Mouse (Mus musculus) large intestine, adult 2 months (tissue): ENCODE data around the gene Tph1. TPM values are rescaled to one million over a fixed set of nuclear protein-coding genes. Genes with fewer than 3 reads are reported as not detected.
"Not testable (repeated sequence)": the region's sequence is repeated elsewhere in the genome, so short reads cannot be mapped to it uniquely, and the experiment has no call there.

ENCODE experiments used
- DNase-seq: peaks from one replicate; pipeline ENCODE4 v3.0.0-alpha.2; 2012; ENCODE audit warnings: low read depth, low spot score
- WGBS: fragments of 180-500 bp; shearing (Covaris S2); methylation state at CpG from one replicate; pipeline ENCODE4 v1.1.7; 2018; 5-methylcytosine and 5-hydroxymethylcytosine counted together
- polyA plus RNA-seq: library from polyadenylated mRNA; depleted of rRNA; stranded (reverse); fragments of >200 nt; gene quantifications from 2 replicates; pipeline ENCODE4 v1.2.3, GENCODE M21; 2012; rRNA removed

Tph1 gene
- 1.6 and 2.9 TPM in 2 replicates for polyA plus RNA-seq

DNA sequence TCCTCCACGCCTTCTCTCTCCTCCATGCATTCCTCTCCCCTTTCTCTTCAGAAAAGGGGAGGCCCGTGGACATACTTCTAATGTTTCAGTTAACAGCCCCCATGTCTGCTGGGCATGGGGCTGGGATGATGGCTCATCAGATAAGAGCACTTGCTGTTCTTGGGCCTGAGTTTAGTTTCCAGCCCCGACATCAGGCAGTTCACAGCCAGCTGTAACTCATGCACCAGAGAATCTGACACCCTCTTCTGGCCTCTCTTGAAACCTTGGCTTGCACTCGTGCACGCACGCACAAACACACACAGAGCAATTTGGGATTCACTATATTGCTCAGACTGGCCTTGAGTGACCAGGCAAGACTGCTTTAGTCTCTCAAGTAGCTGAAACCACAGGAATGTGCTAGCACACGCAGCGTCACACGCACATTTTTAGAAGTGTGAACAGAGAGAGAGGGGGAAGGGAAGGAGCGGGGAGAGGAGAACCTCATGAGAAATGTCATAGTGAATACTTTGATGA, at the start of gene Tph1:
Tph1 (minus strand) TSS at position 378 of the 513 bp plus-strand sequence.
- DNase-seq, result no peak
- WGBS, result 25% methylated on average over 10 of the region's 10 CpGs

DNA sequence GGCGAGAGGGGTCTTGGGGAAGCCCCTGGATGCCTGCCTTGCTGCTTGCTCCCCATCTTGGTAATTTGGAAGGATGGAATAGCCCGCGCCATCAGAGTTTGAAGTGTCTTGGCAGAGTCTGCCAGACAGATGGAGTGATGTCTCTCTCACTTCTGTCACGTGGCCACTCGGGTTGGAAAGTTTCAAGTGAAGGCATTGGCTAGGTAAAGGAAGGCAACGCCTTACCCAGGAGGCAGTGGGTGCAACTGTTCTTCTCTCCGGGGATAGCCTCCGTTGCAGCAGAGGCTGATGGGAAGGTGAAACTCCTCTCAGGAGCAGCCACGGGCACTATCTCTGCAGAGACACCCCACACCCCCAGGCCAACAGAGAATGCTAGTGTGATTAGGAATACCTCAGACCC, 48.1 kb upstream of the Tph1 start:
- WGBS, result 83% methylated on average over 9 of the region's 9 CpGs
- DNase-seq, result no peak

DNA sequence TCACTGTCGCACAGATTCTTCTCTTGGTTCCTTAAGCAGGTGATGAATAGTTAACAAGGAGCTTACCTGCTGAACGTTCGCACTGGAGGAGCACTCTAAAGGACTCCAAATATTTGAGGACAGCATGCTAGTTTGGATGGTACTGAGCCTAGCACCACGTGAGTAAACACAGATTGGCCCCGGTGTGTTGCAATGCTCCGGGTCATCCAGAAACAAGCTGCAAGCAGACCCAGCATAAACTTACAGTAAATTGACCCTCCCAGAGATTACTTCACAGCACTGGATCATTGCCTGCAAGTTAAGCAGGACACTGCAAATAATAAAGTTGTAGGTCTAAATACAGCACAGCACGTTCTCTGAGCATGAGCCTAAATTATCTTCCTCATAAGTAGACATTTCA, 47.2 kb upstream of the Tph1 start:
- WGBS, result 22% methylated on average over 7 of the region's 7 CpGs
- DNase-seq, result no peak

DNA sequence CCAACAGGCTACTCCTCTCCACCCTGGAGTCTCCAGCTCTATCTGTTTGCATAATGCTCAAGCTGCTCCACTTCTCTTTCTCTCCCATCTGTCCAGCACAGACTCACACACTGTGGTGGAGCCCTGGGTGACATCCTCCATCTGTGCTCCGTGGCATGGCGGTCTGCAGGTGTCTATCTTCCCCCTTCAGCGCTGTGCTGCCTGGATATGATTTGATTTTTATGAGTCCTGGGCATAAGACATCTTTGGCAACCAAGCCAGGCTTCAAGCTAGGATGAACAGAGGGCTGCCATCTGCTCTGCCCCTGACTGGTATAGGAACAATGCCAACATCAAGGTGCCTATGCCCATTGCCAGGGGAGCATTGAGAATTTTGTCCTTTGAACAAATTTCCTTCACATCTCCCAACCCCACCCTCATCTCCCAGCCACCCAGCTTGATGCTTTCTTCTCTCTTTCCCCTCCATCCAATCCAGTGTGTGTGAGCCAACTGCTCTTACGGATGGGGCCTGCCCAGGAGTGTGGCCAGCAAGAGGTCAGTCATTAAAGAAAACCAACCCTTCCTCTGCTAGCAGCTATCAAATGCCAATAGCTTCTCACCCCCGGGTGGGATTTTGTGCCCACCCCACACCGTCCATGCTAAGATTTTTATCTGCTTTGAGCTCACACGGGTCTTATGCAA, 46.4 kb upstream of the Tph1 start:
- WGBS, result 85% methylated on average over 7 of the region's 7 CpGs
- DNase-seq, result no peak

DNA sequence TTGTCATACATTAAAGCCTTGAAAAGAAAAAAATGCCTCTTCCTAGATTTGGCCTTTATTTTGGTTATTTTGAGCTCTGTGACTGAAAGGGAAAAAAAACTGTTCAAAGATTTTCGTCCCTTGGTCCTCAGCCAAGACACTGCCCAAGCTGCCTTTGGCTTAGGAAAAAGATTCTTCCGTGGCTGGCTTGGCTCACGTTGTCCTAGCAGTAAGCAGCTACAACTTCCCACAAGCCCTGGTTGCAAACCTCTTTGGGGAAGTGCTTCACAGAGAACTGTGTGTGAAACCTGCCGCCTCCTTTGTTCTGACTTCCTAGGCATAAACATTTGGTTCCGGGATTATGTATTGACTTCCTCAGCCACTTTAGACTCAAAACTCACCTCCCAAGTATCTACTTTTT, 44.6 kb upstream of the Tph1 start:
- WGBS, result 31% methylated on average over 5 of the region's 5 CpGs
- no peak for DNase-seq

DNA sequence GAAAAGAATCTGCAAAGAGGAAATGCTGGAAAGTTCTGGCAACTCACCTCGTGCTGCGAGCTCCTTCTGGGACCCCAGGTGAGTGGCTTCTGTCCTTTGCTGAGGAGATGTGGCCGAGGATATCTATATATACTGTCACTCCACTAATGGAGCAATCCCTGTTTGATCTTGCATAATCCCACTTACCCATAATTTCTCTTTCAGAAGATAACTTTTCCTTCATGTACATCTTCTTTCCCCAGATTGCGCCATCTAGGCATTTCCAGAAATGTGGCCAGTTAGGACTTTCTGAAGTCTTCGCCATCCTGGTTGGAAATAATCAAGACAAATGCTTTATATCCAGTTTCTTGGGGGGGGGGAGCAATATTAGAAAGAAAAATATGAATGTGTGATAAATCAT, 43.3 kb upstream of the Tph1 start, which contains the start of gene Saa3:
Saa3 (minus strand) TSS at position 101 of the 400 bp plus-strand sequence.
- DNase-seq, result no peak

DNA sequence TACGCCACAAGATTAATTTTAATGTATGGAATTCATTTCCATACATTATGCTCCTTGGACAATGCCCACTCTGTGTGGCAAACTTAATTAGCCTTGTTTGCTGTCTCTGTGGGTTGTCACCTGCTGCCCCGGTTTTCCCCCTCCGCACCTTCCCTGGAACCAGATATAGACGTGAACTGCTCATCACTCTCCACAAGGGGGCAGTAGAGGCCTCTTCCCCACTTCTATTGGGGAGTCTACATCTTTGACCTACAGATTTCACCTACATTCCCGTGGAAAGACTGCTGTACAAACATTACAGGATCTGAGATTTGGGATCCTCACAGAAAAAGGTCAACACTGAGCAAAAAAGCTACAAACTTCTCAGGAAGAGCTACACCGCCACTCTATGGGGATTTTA, 42.2 kb upstream of the Tph1 start:
- WGBS, result 27% methylated on average over 6 of the region's 6 CpGs
- peak; percentile 70 for DNase-seq

More for the DNA sequence above, 43.3 kb upstream of the Tph1 start, which contains the start of gene Saa3:
- WGBS, result 88% methylated on average over 5 of the region's 5 CpGs

DNA sequence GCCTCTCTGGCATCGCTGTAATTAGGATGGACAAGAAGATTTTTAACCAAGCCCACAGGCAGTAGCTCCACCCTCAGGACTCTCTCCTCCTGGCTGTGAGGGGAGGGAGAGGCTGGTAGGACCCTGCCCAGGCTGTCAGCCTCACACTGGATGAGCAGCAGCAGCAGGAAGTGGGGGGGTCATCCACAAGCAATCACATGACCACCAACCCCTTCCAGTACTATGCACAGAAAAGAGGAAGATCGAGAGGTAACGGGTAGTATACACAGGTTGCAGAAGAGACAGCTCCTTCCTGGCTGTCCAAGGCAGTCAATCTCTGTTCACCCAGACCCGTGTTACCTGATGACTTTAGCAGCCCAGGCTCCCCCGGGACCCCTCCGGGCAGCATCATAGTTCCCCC, 39.9 kb upstream of the Tph1 start:
- no peak for DNase-seq
- 65% methylated on average over 6 of the region's 6 CpGs for WGBS

DNA sequence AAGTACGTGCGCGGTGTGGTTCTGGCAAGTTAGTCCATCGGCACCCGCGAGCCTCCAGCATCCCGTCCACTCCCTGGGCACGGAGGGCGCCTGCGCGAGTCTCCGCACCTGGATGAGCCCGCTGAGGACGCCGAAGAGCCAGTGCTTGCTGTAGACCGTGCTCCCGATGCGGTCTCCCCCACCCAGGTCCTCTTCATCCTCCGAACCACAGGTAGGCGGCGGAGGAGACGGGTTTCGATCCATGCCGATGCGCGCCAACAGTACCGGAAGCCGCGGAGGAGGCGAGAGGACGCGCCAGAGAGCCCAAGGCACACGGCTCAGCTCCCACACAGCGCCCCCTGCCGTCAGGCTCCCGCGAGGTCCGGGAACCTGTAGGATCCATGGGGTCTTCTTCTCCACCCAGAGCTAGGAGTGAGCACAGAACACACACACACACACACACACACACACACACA, 38.1 kb upstream of the Tph1 start, which contains the start of gene Saal1:
Saal1 (minus strand) TSS at position 291 of the 455 bp plus-strand sequence.
- WGBS, result under 1% methylated on average over 38 of the region's 38 CpGs
- peak; percentile 67 for DNase-seq

DNA sequence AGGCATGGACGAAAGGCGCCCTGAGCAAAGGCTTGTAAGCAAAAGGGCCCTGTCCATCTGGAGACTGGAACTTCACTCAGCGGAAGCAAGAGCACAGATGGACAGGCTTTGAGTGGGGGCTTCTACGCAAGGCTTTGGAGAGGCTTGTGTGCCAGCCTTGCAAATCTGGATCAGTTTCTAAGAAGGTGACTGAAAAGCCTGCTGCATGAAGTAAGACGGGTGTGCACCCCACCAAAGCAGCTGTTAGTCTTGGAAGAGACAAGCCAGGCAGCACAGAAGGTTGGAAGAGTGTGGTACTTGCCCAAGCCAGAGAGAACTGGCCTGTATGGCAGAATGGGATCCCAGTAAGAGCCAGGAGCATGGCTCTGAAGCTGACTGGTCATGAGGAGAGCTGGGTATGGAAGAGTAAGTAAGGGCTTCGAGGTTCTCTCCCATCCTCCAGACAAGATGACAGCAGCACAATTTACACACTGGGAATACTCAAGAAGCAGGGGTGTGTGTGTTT, 28.2 kb upstream of the Tph1 start:
- DNase-seq, result no peak
- WGBS, result 93% methylated on average over 6 of the region's 6 CpGs

DNA sequence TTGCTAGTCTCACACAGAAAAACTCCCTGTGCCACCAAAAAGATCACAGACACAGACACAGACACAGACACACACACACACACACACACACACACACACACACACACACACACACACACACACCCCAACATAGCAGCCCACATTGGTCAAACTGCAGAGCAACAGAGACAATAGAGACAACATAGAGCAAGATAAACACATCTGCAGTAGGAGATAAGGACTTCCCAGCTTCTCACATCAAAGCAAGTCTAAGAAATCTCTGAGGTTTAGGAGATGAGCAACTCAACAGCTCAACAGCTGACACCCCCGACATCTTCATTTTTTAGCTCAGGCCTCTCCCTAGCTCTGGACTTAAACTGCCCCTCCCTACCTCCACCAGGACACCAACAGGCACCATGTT, 24.4 kb upstream of the Tph1 start:
- 84% methylated on average over 1 of the region's 1 CpGs for WGBS
- no peak for DNase-seq

DNA sequence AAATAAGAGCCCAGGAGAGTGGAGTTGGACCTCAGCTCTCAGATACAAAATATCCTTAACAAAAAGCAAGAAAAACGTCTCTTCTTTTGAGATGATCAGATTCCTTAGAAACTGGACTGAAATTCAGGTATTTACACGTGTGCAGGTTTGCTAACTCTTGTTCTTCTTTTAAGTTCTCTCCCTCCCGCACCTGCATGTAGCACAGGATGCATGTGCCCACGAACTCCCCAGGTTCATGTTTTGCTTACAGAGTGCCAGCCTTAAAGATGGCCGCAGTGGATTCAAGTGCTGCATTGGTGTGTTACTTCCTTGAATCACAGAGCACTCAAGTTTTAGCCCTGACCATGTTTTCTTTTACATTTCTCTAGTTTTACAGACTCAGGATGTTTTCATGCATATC, 14.5 kb upstream of the Tph1 start:
- 77% methylated on average over 5 of the region's 5 CpGs for WGBS
- DNase-seq, result no peak

DNA sequence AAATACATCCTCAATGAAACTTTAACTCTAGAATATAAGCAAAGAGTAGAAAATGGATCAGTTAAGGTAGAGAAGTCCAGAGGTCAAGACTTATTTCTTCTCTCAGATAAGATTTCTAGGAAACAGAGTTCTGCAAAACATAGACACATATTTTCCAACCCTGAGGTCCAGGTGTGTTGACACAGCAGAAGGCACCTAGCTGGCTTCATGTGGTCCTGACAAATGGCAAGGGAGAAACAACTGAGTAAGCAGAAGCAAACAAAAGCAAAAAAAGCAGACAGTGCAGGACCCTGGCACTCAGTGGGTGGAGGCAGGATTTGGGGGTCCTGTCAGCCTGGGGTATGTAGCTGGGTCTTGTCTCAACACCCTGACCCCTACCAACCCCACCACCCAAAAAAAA, 8.4 kb upstream of the Tph1 start:
- DNase-seq, result no peak

DNA sequence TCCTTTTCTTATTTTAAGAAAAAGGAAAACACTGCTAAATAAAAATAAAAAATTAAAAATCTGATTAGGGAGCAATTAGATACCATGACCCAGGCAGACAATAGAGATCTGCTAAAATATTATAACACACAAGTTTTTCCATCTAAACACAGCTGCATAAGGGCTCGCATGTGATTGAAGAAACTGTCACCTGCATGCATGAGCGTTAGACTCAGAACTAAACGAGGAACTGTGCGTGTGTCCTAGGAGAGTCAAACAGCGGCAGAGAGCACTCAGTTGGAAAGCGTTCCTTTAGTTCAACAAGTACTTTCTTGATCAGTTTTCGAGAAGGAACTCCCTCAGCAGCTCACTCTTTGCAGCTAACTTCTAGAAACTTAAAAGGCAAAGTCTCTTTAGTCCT, 6.7 kb upstream of the Tph1 start:
- WGBS, result 75% methylated on average over 7 of the region's 7 CpGs
- not testable (repeated sequence) for DNase-seq

DNA sequence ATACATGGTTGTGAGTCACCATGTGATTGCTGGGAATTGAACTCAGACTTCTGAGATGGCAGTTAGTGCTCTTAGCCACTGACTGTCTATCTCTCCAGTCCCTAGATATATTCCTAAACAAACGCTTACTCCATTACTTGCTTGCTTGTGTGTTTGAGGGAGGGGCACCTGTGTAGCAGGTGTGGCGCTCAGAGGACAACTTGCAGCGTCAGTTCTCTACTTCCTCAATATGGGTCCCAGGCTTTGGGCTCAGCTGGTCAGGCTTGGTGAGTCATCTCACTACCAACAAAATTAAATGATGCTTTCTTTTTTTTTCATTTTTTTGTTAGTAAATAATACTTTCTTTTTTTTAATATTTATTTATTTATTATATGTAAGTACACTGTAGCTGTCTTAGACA, 6.1 kb upstream of the Tph1 start:
- WGBS, result 29% methylated on average over 3 of the region's 3 CpGs
- no peak for DNase-seq

DNA sequence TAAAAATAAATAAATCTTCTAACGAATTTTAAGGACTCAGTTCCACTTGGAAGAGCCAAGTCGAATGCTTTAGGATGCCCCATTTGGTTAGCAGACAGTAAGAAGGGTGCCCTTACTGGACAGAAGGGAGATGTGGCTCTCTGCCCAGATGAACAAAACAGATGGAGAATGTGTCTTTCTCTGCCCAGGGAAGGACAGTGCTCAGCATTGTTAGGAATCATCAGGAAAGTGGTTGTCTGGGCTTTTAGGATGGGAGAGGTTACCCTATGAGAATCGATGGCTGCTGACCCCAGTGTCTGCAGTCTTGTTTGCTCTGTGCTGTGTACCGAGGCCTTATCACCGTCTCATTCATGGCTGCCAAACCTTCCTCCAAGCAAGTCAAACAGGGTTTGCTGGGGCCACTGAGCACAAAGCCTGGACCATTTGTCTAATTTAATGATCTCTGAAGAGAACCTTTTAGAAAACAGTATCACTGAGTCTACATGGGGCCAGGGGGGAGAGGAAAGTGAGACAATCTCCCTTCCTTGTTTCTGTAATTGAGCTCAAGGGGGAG, 4.5 kb upstream of the Tph1 start:
- WGBS, result 38% methylated on average over 5 of the region's 5 CpGs
- DNase-seq, result no peak

DNA sequence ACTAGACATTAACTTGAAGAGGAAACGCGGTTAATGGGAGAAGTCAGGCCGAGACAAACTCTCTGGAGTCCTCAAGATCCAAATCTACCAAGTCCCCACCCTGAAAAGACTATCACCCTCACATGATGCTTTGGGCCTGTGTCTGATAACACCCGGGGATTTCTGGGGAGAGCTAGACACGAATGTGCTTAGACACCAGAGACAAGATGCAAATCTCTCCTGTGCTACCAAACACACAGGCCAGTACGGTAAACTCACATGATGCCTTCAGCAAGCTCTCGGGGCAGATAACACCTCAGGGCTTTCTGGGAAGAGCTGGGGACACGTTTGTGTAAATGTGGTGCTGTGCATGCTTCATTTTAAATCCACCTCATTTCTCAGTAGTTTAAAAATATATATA, 3.5 kb upstream of the Tph1 start:
- WGBS, result 83% methylated on average over 8 of the region's 8 CpGs
- DNase-seq, result no peak

DNA sequence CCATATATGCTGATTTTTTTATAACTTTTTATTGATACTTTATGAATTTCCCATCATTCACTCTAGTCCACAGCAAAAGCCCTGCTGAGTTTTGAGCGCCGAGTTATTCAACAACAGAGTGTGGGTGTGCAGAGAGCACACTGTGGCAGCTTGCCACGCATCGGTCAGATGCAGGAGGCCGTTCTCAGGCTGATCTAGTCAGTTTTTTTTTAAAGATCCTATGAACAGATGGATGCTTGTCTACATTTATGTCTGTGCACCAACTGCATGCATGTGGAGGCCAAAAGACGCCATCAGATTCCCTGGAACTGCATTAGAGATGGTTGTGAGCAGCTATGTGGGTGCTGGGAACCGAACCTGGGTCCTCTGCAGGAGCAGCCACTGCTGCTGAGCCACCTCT, 2.7 kb upstream of the Tph1 start:
- 87% methylated on average over 7 of the region's 7 CpGs for WGBS

DNA sequence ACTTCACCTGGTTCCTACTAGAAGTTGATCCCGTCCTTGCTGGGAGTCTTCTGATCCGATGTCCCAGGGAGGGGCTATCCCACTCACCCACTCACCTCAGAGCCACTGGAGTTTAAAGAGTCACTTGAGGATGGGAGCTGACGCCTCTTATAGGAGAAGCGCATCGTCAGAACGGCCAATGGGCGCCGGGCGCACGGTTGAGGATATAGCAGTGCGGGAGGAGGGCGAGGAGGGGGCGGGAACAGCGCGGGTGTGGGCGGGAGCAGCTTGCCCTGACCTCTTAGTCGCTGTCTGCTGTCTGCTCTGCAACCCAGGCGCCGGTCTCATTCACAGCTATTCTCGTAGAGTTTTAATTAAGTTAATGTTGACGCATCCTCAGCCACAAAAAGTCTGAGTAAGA, 5.1 kb downstream of the Tph1 start:
- DNase-seq, result no peak
- WGBS, result 3% methylated on average over 21 of the region's 21 CpGs

More for the DNA sequence above, 2.7 kb upstream of the Tph1 start:
- no peak for DNase-seq

DNA sequence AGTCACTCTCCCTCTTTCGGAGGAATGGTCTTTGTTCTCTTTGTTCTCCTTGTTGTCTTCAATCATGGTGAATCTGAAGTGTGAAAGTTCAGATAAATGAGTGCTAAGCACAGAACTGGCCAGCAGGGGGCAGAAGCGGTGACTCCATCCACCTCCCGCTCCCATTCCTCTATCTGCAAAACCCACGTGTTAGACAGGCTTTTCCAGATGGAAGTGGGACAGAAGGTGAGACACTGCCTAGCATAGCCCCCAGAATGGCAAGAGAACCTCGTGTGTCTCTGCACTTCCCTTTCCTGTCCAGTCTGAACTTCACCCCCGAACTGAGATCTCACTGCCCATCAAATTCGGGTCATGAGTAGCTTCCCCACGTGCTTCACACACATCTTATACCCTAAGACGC, 7.1 kb downstream of the Tph1 start:
- 32% methylated on average over 9 of the region's 9 CpGs for WGBS
- DNase-seq, result no peak

DNA sequence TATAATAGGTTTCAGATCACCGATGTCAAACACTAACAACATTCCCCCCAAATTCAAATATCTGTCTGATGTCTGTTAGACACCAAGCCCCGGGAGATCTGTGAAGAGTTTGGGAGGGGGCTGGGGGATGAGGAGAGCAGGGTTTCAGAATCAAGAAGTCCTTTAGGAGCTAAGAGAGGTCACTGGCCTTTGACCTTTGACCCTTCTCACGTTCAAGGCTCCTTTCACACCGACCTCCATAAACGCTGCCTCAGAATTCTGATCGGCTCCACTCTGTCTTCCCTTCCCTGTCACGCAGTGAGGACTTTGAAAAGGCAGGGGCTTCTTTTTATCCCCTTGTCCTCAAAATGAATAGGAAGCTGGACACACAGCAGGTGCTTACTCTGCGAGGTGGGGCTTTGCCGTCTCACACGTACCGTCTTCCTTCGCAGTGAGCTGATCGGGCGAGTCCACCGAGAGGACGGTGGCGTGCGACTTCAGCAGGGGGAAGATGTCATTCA, 10.7 kb downstream of the Tph1 start:
- WGBS, result 28% methylated on average over 18 of the region's 18 CpGs
- no peak for DNase-seq
